Mouse (Mus musculus): ENCODE results near the gene Ccdc17. TPM values are rescaled to one million over a fixed set of nuclear protein-coding genes. Genes with fewer than 3 reads are reported as not detected.

The Ccdc17 gene
- 1 to 10 TPM; 7.9 to 8.1 TPM for total RNA-seq (2023)

DNA sequence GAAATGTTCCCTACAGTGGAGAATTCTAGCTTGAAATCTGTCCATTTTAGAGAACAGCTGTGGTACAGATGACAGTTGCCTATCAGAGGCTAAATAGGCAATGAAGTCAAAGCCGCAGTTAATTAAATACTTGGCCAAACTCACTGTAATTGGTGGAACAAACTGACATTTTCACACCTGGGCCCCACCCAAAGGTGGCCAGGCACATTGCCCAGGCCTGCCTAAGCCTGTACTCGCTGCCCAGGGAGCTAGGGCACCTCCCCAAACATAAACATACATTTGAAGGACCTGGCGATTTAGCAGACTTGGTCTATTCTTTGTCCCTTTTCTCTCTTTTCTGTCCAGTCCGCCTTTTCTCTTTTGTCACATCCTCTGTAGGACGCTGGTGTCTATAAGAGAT, at the start of gene Ccdc17:
Gene Ccdc17, plus strand, starts transcription at position 276 of the 400 bp plus-strand sequence.

DNA sequence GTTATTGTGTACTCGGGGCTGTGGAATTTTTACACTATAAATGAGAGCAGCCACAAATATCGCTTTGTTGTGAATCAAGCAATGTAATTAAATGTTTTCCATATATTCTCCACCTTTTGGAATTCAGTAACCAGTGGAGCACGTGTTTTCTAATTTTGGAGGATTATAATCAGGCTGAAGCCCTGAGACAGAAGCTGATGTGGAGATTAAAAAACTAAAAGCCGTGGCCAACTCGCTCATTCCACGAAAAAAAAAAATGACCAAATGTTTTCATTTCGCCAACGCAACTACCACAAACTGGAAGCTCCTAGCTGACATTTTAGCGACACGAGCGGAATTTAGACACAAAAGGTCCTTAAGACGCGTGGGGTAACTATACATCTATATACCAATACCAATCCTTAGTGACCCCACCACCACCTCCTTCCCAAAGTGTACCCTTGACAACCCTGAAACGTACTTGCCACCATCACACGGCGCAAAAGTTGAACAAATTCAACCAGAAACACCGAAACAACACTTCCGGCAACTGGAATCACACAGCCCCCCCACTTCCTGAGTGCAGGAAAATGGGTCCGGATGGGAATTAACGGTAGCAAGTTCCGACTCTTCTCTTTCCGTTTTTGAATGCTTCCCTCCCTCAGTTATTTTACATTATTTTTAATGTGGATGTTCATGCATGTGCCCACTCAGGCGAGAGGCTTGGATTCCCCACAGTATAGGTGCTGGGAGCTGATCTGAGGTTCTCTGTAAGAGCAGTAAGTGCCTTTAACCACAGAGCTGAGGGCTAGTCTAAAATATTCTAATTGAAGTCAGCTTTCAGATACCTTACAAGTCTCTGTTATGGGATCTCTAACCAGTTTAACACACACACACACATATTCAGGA, 40.8 kb upstream of the Ccdc17 start, which contains the start of gene Tmem69:
Gene Tmem69, minus strand, starts transcription at position 524 of the 888 bp plus-strand sequence.

DNA sequence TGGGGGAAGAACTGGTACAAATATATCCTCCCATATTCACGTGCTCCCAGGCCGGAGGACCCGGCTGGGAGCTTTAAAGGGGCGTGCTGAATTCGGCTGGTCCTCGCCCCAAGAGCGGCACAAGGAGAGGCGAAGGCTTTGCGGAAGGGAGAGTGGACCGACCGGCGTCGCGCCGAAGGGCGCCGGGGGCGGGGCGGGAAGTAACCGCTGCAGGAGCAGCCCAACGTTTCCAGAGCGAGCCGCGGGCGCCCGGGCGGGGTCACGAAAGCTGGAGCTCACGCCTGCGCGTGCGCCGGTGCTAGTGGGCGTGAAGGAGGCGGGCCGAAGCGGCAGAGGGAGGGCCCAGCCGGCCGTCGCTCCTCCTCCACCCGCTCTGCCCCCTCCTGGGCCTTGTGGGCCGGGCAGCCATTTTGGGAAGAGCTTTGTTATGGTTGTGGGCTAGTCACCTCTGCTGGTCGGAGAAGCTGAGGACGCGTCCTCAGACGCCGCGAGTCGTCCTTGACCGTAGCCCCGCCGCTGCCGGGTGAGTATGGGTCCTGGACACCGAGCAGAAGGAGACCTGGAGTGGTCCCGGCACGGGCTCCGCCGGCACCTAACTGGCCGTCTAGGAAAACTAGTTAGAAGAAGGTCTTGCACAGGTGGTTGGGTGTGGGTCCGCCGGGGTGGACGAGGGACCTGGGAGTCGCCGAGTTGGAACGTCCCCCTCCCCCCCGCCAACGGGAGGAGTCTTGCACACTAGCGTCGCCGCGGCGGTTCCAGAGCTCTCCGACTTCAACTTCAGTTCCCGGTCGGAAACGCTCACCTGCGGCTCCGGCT, 38.9 kb upstream of the Ccdc17 start, which contains the start of gene Gpbp1l1:
Gene Gpbp1l1, plus strand, starts transcription at position 353 of the 816 bp plus-strand sequence.

DNA sequence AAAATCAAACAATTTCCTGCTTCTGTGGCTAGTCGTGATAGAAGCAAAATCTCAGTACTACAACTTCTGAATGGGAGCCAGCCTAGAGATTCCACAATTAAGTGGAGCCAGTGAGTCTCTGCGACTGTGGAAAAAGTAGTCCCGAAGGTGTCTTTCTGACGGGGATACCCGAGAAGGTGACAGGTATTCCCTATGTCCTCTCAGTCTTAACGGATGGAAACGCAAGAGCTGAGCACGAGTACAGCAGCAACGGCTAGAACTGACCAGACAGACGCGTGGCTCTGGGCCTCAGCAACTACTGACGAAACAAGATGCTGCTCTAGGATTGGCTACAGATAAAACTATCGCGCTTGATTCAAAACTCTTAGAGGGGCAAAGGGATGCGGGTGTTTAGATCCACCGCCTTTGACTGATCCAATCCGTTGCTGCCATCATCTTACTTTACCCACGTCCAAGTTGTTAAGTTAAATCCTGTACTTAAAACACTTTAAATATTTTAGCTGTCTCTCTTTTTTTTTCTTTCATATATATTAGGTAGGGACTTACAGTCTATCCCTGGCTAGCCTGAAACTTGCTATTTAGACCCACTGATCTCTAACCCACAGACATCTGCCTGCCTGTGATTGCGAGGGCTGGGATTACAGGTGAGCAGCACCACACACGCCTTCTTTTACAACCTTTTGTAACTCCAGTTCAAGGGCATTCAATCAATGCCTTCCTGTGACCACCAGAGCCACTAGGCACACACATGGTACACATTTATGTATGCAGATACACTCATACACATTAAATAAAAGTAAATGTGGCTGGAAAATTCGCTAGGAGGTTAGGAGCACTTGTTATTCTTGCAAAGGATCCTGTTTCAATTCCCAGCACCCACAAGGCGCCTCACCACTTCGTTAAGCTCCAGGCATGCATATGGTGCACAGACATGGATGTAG, 31.5 kb downstream of the Ccdc17 start, which contains the start of gene Nasp:
Gene Nasp, minus strand, starts transcription at position 220 of the 941 bp plus-strand sequence.

Other genes starting within 250 kb of the Ccdc17 start
- 10 to 100 TPM; 15.4 to 22.0 TPM for gene Mast2, start 132.5 kb upstream of the Ccdc17 start, total RNA-seq (2023)
- gene Ipp, start 89.1 kb upstream of the Ccdc17 start, total RNA-seq (2023), result 1 to 10 TPM; 8.8 to 9.1 TPM
- 10 to 100 TPM in 1 of 2 experiments, 1 to 10 TPM in 1; 9.0 to 11.8 TPM for gene Tmem69, start 40.7 kb upstream of the Ccdc17 start, total RNA-seq (2023)
- 10 to 100 TPM; 77.5 to 82.1 TPM for gene Gpbp1l1, start 39.0 kb upstream of the Ccdc17 start, total RNA-seq (2023)
- 10 to 100 TPM; 26.8 to 31.5 TPM for gene Nasp, start 31.3 kb downstream of the Ccdc17 start, total RNA-seq (2023)
- 100 to 1,000 TPM; 454 to 549 TPM for gene Akr1a1, start 55.0 kb downstream of the Ccdc17 start, total RNA-seq (2023)
- gene Prdx1, start 88.9 kb downstream of the Ccdc17 start, total RNA-seq (2023), result 100 to 1,000 TPM; 290 to 366 TPM
- gene Mmachc, start 111.8 kb downstream of the Ccdc17 start, total RNA-seq (2023), result 1 to 10 TPM; 2.5 to 4.1 TPM
- 10 to 100 TPM; 12.4 to 19.0 TPM for gene Ccdc163, start 111.9 kb downstream of the Ccdc17 start, total RNA-seq (2023)
- 10 to 100 TPM in 1 of 2 experiments, 1 to 10 TPM in 1; 9.7 to 11.5 TPM for gene Tesk2, start 124.3 kb downstream of the Ccdc17 start, total RNA-seq (2023)
- 10 to 100 TPM; 21.5 to 23.0 TPM for gene Toe1, start 211.0 kb downstream of the Ccdc17 start, total RNA-seq (2023)
- gene Mutyh, start 211.1 kb downstream of the Ccdc17 start, total RNA-seq (2023), result 1 to 10 TPM; 3.3 to 3.6 TPM
- not detected for gene Hpdl, start 225.1 kb downstream of the Ccdc17 start, total RNA-seq (2023)